Mouse (Mus musculus): ENCODE measurements around the gene Tkt. TPM values are rescaled to one million over a fixed set of nuclear protein-coding genes. Genes with fewer than 3 reads are reported as not detected.
A peak's percentile ranks its signal among the peaks of the same experiment; 100 is the strongest.

Tkt gene
- polyA plus RNA-seq, 1 experiment from 2014 or later, result 288 TPM

DNA sequence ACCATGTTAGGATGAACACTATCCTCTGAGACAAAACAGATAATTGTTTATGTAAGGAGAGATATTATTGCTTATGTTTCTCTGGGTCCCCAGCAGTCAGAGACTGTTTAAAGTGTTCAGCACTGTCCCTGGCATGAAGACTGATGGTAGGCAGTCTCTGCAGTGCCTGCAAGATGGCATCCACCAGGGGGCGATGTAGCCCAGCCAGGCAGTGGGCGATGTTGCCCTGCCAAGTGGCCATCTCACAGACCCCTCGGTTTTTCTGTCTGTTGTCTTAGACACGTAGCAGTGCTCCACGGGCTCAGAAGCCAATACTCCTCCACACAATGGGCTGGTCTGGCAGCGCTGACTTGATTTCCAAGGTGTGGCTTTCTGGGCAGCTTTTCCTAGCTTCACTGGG lies 43.3 kb downstream of the Tkt start:
- Histone ChIP-seq H3K27me3 (no peaks in the 10 kb centered on the region), H3K4me3 (no peak overlapping the region), H3K4me1 (replicated peaks) (peaks cover 36% of the 10 kb centered on the region), H3K27ac (replicated peaks) (no peak overlapping the region), H3K9me3 (no peaks in the 10 kb centered on the region), H3K4me2 (no peak overlapping the region), H3K36me3 (no peaks in the 10 kb centered on the region), H3K9ac (no peak overlapping the region)
- WGBS, result 11% methylated on average over 6 of the region's 6 CpGs
- no peak for ATAC-seq (ENCODE audit: low FRiP score, low read depth)

GRCm38 (mm10) chr14:30593279-30594091 lies 45.3 kb downstream of the Tkt start:
- peak; percentile 69 for ATAC-seq (ENCODE audit: low FRiP score, low read depth)
- WGBS, result 32% methylated on average over 11 of the region's 11 CpGs
- no peaks in the 10 kb centered on the region for H3K36me3 ChIP-seq
- H3K4me1 ChIP-seq (replicated peaks), result peaks cover 24% of the 10 kb centered on the region
- no peaks in the 10 kb centered on the region for H3K27me3 ChIP-seq
- no peaks in the 10 kb centered on the region for H3K9me3 ChIP-seq
- no peak overlapping the region for H3K4me3 ChIP-seq
- H3K27ac ChIP-seq (replicated peaks), result peak overlapping the region; percentile 78
- H3K4me2 ChIP-seq, result no peak overlapping the region
- no peak overlapping the region for H3K9ac ChIP-seq

DNA sequence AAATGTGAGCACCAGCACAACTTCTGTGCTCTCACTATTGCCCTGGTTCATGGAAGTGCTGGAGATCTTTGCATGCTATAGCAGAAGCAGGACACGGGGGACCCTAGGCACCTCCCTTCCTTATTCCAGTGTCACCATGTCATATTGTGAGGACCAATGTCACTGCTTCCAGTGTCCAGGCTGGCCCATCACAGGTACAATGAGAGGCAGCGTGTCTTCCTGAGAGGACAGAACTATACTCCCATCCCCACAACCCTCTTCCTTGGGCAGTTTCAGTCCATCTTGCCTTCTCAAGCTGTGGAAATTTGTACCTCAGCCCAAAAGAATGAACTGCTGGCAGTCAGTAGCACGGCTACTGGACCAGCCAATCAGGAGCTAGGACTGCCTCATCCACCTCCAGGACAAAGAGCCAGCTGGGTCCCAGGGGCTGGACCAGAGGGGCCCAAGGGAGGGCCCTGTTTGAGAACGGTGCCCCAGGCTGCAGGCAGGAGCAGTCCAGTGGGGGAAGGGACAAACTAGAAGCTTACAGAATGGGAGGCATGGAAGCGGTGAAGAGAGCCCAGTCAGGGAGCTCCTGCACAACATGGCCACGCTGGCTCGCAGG lies 46.0 kb downstream of the Tkt start:
- Histone ChIP-seq H3K9ac (no peak overlapping the region), H3K4me3 (no peak overlapping the region)
- 0 out of 2 replicates have a peak, but pooled peaks have one; percentile 52 for ATAC-seq (ENCODE audit: low FRiP score, low read depth)

GRCm38 (mm10) chr14:30595576-30596313 lies 47.6 kb downstream of the Tkt start:
- H3K4me1 ChIP-seq (replicated peaks), result peaks cover 20% of the 10 kb centered on the region
- H3K27me3 ChIP-seq, result no peaks in the 10 kb centered on the region
- H3K4me2 ChIP-seq, result no peak overlapping the region
- ATAC-seq (ENCODE audit: low FRiP score, low read depth), result no peak
- H3K4me3 ChIP-seq, result no peak overlapping the region
- 85% methylated on average over 8 of the region's 8 CpGs for WGBS
- no peaks in the 10 kb centered on the region for H3K36me3 ChIP-seq
- H3K9ac ChIP-seq, result no peak overlapping the region
- H3K9me3 ChIP-seq, result no peaks in the 10 kb centered on the region
- H3K27ac ChIP-seq (replicated peaks), result no peak overlapping the region

More for the DNA sequence above, 46.0 kb downstream of the Tkt start:
- H3K9me3 ChIP-seq, result no peaks in the 10 kb centered on the region
- peak overlapping the region; percentile 78 for H3K27ac ChIP-seq (replicated peaks)
- no peaks in the 10 kb centered on the region for H3K27me3 ChIP-seq
- H3K4me1 ChIP-seq (replicated peaks), result peaks cover 24% of the 10 kb centered on the region
- WGBS, result 21% methylated on average over 7 of the region's 7 CpGs
- H3K4me2 ChIP-seq, result no peak overlapping the region
- H3K36me3 ChIP-seq, result no peaks in the 10 kb centered on the region

- Histone ChIP-seq H3K4me2 (no peak overlapping the region), H3K9ac (no peak overlapping the region), H3K27me3 (no peaks in the 10 kb centered on the region), H3K27ac (replicated peaks) (no peak overlapping the region), H3K4me3 (no peak overlapping the region), H3K9me3 (no peaks in the 10 kb centered on the region), H3K36me3 (no peaks in the 10 kb centered on the region), H3K4me1 (replicated peaks) (peaks cover 20% of the 10 kb centered on the region)
- WGBS, result 93% methylated on average over 3 of the region's 3 CpGs
- no peak for ATAC-seq (ENCODE audit: low FRiP score, low read depth)
Measured at GRCm38 (mm10) chr14:30596407-30596806, 48.2 kb downstream of the Tkt start.

DNA sequence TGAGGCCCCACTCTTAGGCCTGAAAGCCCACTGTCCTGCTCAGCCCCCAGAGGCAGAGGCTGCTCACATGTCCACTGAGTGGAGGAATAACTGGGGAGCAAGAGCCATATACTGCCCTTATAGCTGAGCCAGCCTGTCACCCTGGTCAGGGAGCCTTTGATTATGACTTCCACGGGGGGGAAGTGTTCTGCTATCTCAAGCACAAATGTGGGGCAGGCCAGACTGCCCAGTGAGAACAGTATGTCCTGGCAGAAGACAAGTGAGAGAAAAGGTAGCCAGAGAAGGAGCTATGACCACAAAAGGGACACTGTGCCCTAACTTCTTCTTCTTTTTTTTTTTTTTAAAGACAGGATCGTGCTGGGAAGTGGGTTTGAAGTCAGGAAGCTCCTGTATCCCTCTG lies 49.0 kb downstream of the Tkt start:
- H3K4me2 ChIP-seq, result no peak overlapping the region
- H3K9ac ChIP-seq, result no peak overlapping the region
- H3K9me3 ChIP-seq, result no peaks in the 10 kb centered on the region
- no peak overlapping the region for H3K4me3 ChIP-seq
- 76% methylated on average over 2 of the region's 2 CpGs for WGBS
- H3K4me1 ChIP-seq (replicated peaks), result peaks cover 20% of the 10 kb centered on the region
- H3K27me3 ChIP-seq, result no peaks in the 10 kb centered on the region
- H3K36me3 ChIP-seq, result no peaks in the 10 kb centered on the region
- no peak for ATAC-seq (ENCODE audit: low FRiP score, low read depth)
- no peak overlapping the region for H3K27ac ChIP-seq (replicated peaks)

GRCm38 (mm10) chr14:30606817-30607216 lies 58.7 kb downstream of the Tkt start:
- Histone ChIP-seq H3K4me3 (no peak overlapping the region), H3K4me1 (replicated peaks) (no peaks in the 10 kb centered on the region), H3K9me3 (no peaks in the 10 kb centered on the region), H3K36me3 (no peaks in the 10 kb centered on the region), H3K4me2 (no peak overlapping the region), H3K9ac (no peak overlapping the region), H3K27me3 (no peaks in the 10 kb centered on the region), H3K27ac (replicated peaks) (no peak overlapping the region)
- WGBS, result 87% methylated on average over 5 of the region's 5 CpGs
- ATAC-seq (ENCODE audit: low FRiP score, low read depth), result no peak

GRCm38 (mm10) chr14:30607696-30608095 lies 59.5 kb downstream of the Tkt start:
- no peaks in the 10 kb centered on the region for H3K9me3 ChIP-seq
- no peaks in the 10 kb centered on the region for H3K36me3 ChIP-seq
- H3K4me3 ChIP-seq, result no peak overlapping the region
- no peak for ATAC-seq (ENCODE audit: low FRiP score, low read depth)
- H3K27me3 ChIP-seq, result no peaks in the 10 kb centered on the region
- no peak overlapping the region for H3K9ac ChIP-seq
- no peak overlapping the region for H3K27ac ChIP-seq (replicated peaks)
- no peak overlapping the region for H3K4me2 ChIP-seq
- 92% methylated on average over 4 of the region's 4 CpGs for WGBS
- H3K4me1 ChIP-seq (replicated peaks), result no peaks in the 10 kb centered on the region

- H3K4me1 ChIP-seq (replicated peaks), result no peaks in the 10 kb centered on the region
- ATAC-seq (ENCODE audit: low FRiP score, low read depth), result no peak
- H3K36me3 ChIP-seq, result no peaks in the 10 kb centered on the region
- no peak overlapping the region for H3K9ac ChIP-seq
- H3K4me2 ChIP-seq, result no peak overlapping the region
- no peaks in the 10 kb centered on the region for H3K9me3 ChIP-seq
- no peak overlapping the region for H3K4me3 ChIP-seq
- 91% methylated on average over 6 of the region's 6 CpGs for WGBS
- H3K27me3 ChIP-seq, result no peaks in the 10 kb centered on the region
- H3K27ac ChIP-seq (replicated peaks), result no peak overlapping the region
Measured at GRCm38 (mm10) chr14:30608176-30608575, 60.0 kb downstream of the Tkt start.

GRCm38 (mm10) chr14:30609499-30609898 lies 61.3 kb downstream of the Tkt start:
- H3K9me3 ChIP-seq, result no peaks in the 10 kb centered on the region

DNA sequence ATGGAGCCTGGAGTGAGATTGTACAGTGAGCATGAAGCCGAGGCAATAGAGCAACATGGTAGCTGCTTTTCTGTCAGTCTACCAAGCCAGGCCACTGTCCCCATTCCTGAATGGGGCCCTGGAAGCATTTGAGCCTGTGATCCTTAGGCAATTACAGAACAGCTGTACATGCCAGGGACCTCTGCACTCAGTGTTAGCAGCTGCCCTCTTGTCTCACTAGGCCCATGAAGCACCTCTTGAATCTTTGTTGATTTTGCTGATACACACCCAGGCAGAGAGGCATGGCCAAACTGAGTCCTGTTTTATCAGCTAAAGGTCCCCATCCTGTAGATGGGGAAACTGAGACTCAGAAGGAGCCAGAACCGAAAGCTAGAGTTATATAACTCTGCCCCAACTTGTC lies 62.1 kb downstream of the Tkt start:
- Histone ChIP-seq H3K4me2 (no peak overlapping the region), H3K27me3 (no peaks in the 10 kb centered on the region), H3K27ac (replicated peaks) (no peak overlapping the region), H3K9ac (no peak overlapping the region), H3K36me3 (no peaks in the 10 kb centered on the region), H3K4me3 (no peak overlapping the region), H3K9me3 (no peaks in the 10 kb centered on the region), H3K4me1 (replicated peaks) (no peaks in the 10 kb centered on the region)
- WGBS, result 75% methylated on average over 2 of the region's 2 CpGs
- ATAC-seq (ENCODE audit: low FRiP score, low read depth), result no peak

More at GRCm38 (mm10) chr14:30609499-30609898, 61.3 kb downstream of the Tkt start:
- no peak for ATAC-seq (ENCODE audit: low FRiP score, low read depth)
- H3K9ac ChIP-seq, result no peak overlapping the region
- H3K27me3 ChIP-seq, result no peaks in the 10 kb centered on the region
- H3K4me2 ChIP-seq, result no peak overlapping the region
- 91% methylated on average over 3 of the region's 3 CpGs for WGBS
- no peaks in the 10 kb centered on the region for H3K36me3 ChIP-seq
- no peak overlapping the region for H3K4me3 ChIP-seq
- H3K27ac ChIP-seq (replicated peaks), result no peak overlapping the region
- no peaks in the 10 kb centered on the region for H3K4me1 ChIP-seq (replicated peaks)

DNA sequence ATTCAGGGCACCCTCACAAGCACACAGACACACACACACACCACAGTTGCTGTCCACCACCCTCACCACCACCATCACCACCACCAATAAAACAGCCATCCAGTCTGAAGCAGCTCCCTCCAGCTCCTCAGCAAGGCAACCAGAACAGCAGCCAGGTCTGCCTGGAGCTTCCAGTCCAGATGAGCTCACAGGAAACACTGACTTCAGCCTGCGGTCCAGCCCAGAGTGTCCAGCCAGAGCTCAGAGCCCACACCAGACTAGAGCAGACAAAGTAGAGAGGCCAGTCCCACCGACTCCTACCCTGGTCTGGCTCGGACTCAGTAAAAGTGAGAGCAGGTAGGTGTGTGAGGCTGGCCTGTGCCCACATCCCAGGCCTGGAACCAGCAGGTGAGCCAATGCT lies 62.8 kb downstream of the Tkt start:
- Histone ChIP-seq H3K27ac (replicated peaks) (no peak overlapping the region), H3K9me3 (no peaks in the 10 kb centered on the region), H3K4me3 (no peak overlapping the region), H3K27me3 (no peaks in the 10 kb centered on the region), H3K9ac (no peak overlapping the region), H3K36me3 (no peaks in the 10 kb centered on the region), H3K4me1 (replicated peaks) (no peaks in the 10 kb centered on the region), H3K4me2 (no peak overlapping the region)
- ATAC-seq (ENCODE audit: low FRiP score, low read depth), result no peak
- 82% methylated on average over 3 of the region's 3 CpGs for WGBS

Measured in hindbrain, embryonic 15.5 days (tissue).